ENCODE assay signal across 1 mouse cellular context in the genomic region with DNA sequence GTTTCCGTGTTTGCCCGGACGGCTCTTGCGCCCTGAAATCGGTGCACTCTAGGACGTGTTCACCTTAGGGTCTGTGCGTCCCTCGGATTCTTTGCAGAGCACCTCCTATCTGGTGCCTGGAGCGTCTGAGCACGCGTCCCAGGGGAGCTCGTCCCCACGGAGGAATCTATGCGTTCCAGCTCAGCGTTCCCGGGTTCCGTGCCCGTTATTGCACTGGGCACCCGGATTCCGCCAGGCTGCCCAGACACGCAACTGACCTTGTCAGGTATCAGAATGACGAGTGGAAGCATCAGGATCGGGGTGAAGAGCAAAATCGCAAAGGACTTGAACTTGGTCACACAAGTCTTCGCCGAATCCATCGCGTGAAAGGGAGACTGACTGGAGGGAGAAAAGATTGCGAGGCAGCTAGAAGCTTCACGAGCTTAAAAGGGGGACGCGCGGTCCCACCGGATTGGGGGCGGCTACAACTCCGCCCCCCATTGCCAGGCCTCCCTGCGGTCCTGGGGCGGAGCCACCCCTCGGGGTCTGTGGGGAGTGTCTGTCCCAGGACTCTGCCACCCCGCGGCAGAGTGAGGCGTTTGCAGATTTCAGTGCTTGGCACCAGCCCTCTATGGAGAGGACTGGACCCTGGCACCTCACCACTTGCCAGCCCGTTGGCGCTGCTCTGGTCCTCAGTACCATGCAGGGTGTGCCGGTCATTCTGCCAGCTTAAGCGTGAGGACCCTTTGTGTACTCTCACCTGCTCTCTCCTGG.
TF ChIP-seq lines count a peak whose summit lies in the region.

No protein-coding gene starts in this region.

TF ChIP-seq in C2C12, 6 proteins besides CTCF, POLR2A, EP300 and RAD21:
- TF ChIP-seq CEBPB (IDR thresholded peaks at IDR 0.05; ENCODE audit: low read depth) (no peak), MYOG (IDR thresholded peaks at IDR 0.05; ENCODE audit: control insufficient read depth, extremely low read depth, insufficient read length) (no peak), MAX (IDR thresholded peaks at IDR 0.05) (no peak), FOSL1 (IDR thresholded peaks at IDR 0.05; ENCODE audit: insufficient read depth, low read length, poor library complexity, severe bottlenecking) (no peak), MYOD1 (IDR thresholded peaks at IDR 0.05; ENCODE audit: control insufficient read depth, insufficient read length, low read depth) (no peak), USF1 (IDR thresholded peaks at IDR 0.05; ENCODE audit: low read depth) (no peak)
